ENCODE assay signal across 8 mouse cellular contexts in genomic region chr7:75366285-75366882, GRCm38 (mm10). TPM values are rescaled to one million over a fixed set of nuclear protein-coding genes. Genes with fewer than 3 reads are reported as not detected.
DNase-seq lines count a peak whose midpoint lies in the region; ATAC-seq and TF ChIP-seq lines count a peak whose summit lies in the region.

No protein-coding gene starts in this region.

- peak; percentile 40; the same call in 1 of the 2 replicates for ATAC-seq in G1E (ENCODE audit: extremely low read depth, insufficient number of reproducible peaks, low FRiP score, poor library complexity, severe bottlenecking)
- ATAC-seq in forebrain, postnatal 0 days, result peak; percentile 73; the same call in 1 of the 2 replicates

- no peaks in the 10 kb centered on the region for H3K36me3 ChIP-seq in G1E (replicated peaks)
- no peaks in the 10 kb centered on the region for H3K36me3 ChIP-seq in forebrain, postnatal 0 days (ENCODE audit: insufficient read depth)

- whole genome bisulfite sequencing in forebrain, postnatal 0 days, result 6% methylated on average over 8 of the region's 8 CpGs

- H3K9me3 ChIP-seq in G1E (replicated peaks), result no peaks in the 10 kb centered on the region
- no peaks in the 10 kb centered on the region for H3K9me3 ChIP-seq in forebrain, postnatal 0 days (ENCODE audit: low read length)

- no peak for DNase-seq in G1E (ENCODE audit: low spot score)
- peak; percentile 81 for DNase-seq in cerebellum, adult 11-12 months
- DNase-seq in forebrain, postnatal 0 days, result peak; percentile 92
- DNase-seq in heart, postnatal 4 days, result peak; percentile 87
- peak; percentile 66 for DNase-seq in layer of hippocampus, adult 9-11 months
- DNase-seq in lung, postnatal 14 days, result peak; percentile 86
- peak; percentile 76 for DNase-seq in ovary, postnatal 36 days (ENCODE audit: low spot score)
- peak; percentile 80 for DNase-seq in thymus, postnatal 14 days

- H3K4me2 ChIP-seq in forebrain, postnatal 0 days (ENCODE audit: low read depth), result peak overlapping the region; percentile 23; the same call in 1 of the 2 replicates

- no peaks in the 10 kb centered on the region for H3K27me3 ChIP-seq in G1E (ENCODE audit: insufficient read depth, low read length)
- H3K27me3 ChIP-seq in forebrain, postnatal 0 days (ENCODE audit: insufficient read depth, low read length), result no peaks in the 10 kb centered on the region

- no peak overlapping the region for H3K9ac ChIP-seq in forebrain, postnatal 0 days

- no peak overlapping the region for H3K27ac ChIP-seq in forebrain, postnatal 0 days (ENCODE audit: low read depth, low read length)

- H3K4me1 ChIP-seq in G1E (ENCODE audit: insufficient read depth, low read depth, low read length), result no peaks in the 10 kb centered on the region
- H3K4me1 ChIP-seq in forebrain, postnatal 0 days (ENCODE audit: insufficient read depth), result no peaks in the 10 kb centered on the region

- H3K4me3 ChIP-seq in G1E (ENCODE audit: low read depth, low read length), result no peak overlapping the region
- H3K4me3 ChIP-seq in forebrain, postnatal 0 days (ENCODE audit: low read depth, low read length), result no peak overlapping the region

- peak; percentile 47 for TF ChIP-seq CTCF in G1E (IDR thresholded peaks at IDR 0.05; ENCODE audit: low read depth, low read length)
- TF ChIP-seq CTCF in forebrain, postnatal 0 days (IDR thresholded peaks at IDR 0.05; ENCODE audit: low read depth), result peak; percentile 98

RNA-seq across cellular contexts. Expression of gene Sv2b, which starts 57.3 kb away (rescaled TPM):
- total RNA-seq in G1E (2014; fragmentation: Nextera tagmentation), result not detected in 2 replicates
- total RNA-seq in G1E (2017), result 0.06 and 0.16 TPM in 2 replicates
- polyA plus RNA-seq in G1E (2012), result not detected in 2 replicates
- total RNA-seq in forebrain, postnatal 0 days (2014; rRNA removed), result 54.1 and 64.0 TPM in 2 replicates
- polyA plus RNA-seq in forebrain, postnatal 0 days (2015; fragmentation: Nextera tagmentation; extraction: Ambion mirVana), result 19.0 and 21.2 TPM in 2 replicates
- total RNA-seq in heart, postnatal 4 days (2021), result under 1 TPM; 0.36 to 0.61 TPM

Comparison
In these comparisons a context has a peak if more than half of its experiments do, and no peak if none do; other contexts are left out.
1. RNA of gene Sv2b, which starts 57.3 kb away (total RNA-seq): 54.1 to 64.0 TPM in forebrain, postnatal 0 days; 0.36 to 0.61 TPM in heart, postnatal 4 days and 0.06 to 0.16 TPM in G1E; every median in the first group is over 10 times any median in the second.